Mouse (Mus musculus) stomach, embryonic 16.5 days (tissue): ENCODE measurements around the gene Hikeshi. TPM values are rescaled to one million over a fixed set of nuclear protein-coding genes. Genes with fewer than 3 reads are reported as not detected.
A peak's percentile ranks its signal among the peaks of the same experiment; 100 is the strongest.

Experiments used
- ATAC-seq: fragments of 200-750 bp; cut with Nextera tagmentation; 2 replicates; pipeline ENCODE4 v1.8.0; 2017; ENCODE audit warnings: moderate number of reproducible peaks, moderate TSS enrichment; ENCODE audit not compliant: insufficient read depth, low FRiP score
- H3K27ac ChIP-seq: fragments of 300-500 bp; sonication (generic); 2 replicates; pipeline ENCODE4 v1.5.1; 2014; ENCODE audit warnings: low read length
- H3K27me3 ChIP-seq: fragments of 300-500 bp; sonication (generic); 2 replicates; pipeline ENCODE4 v1.6.1; 2014; ENCODE audit warnings: low read length, control low read depth, mixed read lengths; ENCODE audit not compliant: control insufficient read depth, insufficient read depth
- H3K36me3 ChIP-seq: fragments of 300-500 bp; sonication (generic); 2 replicates; pipeline ENCODE4 v1.6.1; 2014; ENCODE audit warnings: low read length; ENCODE audit not compliant: control insufficient read depth, insufficient read depth
- H3K4me1 ChIP-seq: fragments of 300-500 bp; sonication (generic); 2 replicates; pipeline ENCODE4 v1.6.1; 2014; ENCODE audit warnings: low read length, control low read depth, mixed read lengths; ENCODE audit not compliant: control insufficient read depth, insufficient read depth
- H3K4me2 ChIP-seq: fragments of 300-500 bp; sonication (generic); 2 replicates; pipeline ENCODE4 v1.6.1; 2014; ENCODE audit warnings: low read depth, low read length, mixed read lengths
- H3K4me3 ChIP-seq: fragments of 300-500 bp; sonication (generic); replicated peaks from 2 replicates; pipeline ENCODE4 v1.5.1; 2014; ENCODE audit warnings: mild to moderate bottlenecking, low read length
- H3K9ac ChIP-seq: fragments of 300-500 bp; sonication (generic); 2 replicates; pipeline ENCODE4 v1.6.1; 2014; ENCODE audit warnings: low read length
- H3K9me3 ChIP-seq: fragments of 300-500 bp; sonication (generic); replicated peaks from 2 replicates; pipeline ENCODE4 v1.6.1; 2016; ENCODE audit warnings: low read length, control low read depth; ENCODE audit not compliant: control insufficient read depth
- WGBS: fragments of 180-500 bp; shearing (Covaris S2); extraction: QIAGEN DNeasy Blood & Tissue Kit; methylation state at CpG from one replicate; pipeline ENCODE4 v1.1.7; 2014; 5-methylcytosine and 5-hydroxymethylcytosine counted together
- polyA plus RNA-seq: library from polyadenylated mRNA; unstranded; fragments of >200 nt; fragmentation: Nextera tagmentation; extraction: Ambion mirVana; gene quantifications from 2 replicates; pipeline ENCODE4 v1.2.1, GENCODE M21; 2015

The Hikeshi gene
- polyA plus RNA-seq, 1 experiment from 2014 or later, result 132 TPM

DNA sequence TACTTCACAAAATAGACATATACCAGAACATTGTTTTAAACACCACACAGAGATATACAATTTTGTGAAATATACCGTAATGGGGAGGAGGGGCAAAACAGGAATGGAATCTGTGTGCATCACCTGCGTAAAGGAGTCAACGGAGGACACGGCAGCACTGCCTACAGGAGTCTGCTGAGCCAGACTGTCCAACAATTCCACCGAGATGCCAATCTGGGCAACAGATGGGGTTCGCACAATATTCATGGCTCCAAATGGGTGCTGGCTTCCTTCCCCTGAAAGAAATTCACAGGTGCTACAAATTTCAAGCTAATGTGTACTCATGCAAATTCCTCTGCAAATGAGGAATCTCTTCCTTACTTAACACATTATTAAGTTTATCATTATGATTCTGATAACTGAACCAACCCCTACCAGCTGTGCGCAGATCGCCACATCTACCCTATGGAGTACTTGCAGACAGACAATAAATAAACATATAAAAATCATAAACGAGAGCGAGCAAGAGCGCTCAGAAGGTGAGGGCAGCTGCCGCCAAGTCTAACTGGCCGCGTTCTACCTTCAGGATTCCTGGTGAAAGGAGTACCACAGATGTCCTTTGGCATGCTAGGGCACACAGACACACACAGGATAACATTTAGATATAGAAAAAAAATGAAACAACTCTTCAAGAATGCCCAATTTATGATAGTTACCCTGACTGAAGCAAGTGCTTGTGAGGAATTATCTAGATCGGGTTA is 17.4 kb downstream of the Hikeshi start:
- 94% methylated on average over 15 of the region's 15 CpGs for WGBS
- H3K4me2 ChIP-seq, result no peak overlapping the region
- H3K4me1 ChIP-seq, result no peaks in the 10 kb centered on the region
- no peak overlapping the region for H3K4me3 ChIP-seq
- no peak overlapping the region for H3K9ac ChIP-seq
- H3K36me3 ChIP-seq, result 0 out of 2 replicates have a peak, but pooled peaks cover 5% of the 10 kb centered on the region
- no peak for ATAC-seq
- H3K9me3 ChIP-seq, result no peaks in the 10 kb centered on the region
- H3K27me3 ChIP-seq, result no peaks in the 10 kb centered on the region
- no peak overlapping the region for H3K27ac ChIP-seq

- Histone ChIP-seq H3K27me3 (no peaks in the 10 kb centered on the region), H3K9me3 (no peaks in the 10 kb centered on the region), H3K4me2 (no peak overlapping the region), H3K4me3 (no peak overlapping the region), H3K27ac (no peak overlapping the region), H3K4me1 (no peaks in the 10 kb centered on the region), H3K36me3 (0 out of 2 replicates have a peak, but pooled peaks cover 5% of the 10 kb centered on the region), H3K9ac (no peak overlapping the region)
- WGBS, result 84% methylated on average over 4 of the region's 4 CpGs
- ATAC-seq, result no peak
These were observed 23.2 kb downstream of the Hikeshi start for GRCm38 (mm10) chr7:89917776-89918175.

GRCm38 (mm10) chr7:89916711-89917110 is 24.3 kb downstream of the Hikeshi start:
- Histone ChIP-seq H3K27me3 (no peaks in the 10 kb centered on the region), H3K4me2 (no peak overlapping the region), H3K4me1 (no peaks in the 10 kb centered on the region), H3K9me3 (no peaks in the 10 kb centered on the region), H3K9ac (no peak overlapping the region), H3K36me3 (0 out of 2 replicates have a peak, but pooled peaks cover 5% of the 10 kb centered on the region), H3K27ac (no peak overlapping the region), H3K4me3 (no peak overlapping the region)
- no peak for ATAC-seq
- WGBS, result 87% methylated on average over 5 of the region's 5 CpGs

DNA sequence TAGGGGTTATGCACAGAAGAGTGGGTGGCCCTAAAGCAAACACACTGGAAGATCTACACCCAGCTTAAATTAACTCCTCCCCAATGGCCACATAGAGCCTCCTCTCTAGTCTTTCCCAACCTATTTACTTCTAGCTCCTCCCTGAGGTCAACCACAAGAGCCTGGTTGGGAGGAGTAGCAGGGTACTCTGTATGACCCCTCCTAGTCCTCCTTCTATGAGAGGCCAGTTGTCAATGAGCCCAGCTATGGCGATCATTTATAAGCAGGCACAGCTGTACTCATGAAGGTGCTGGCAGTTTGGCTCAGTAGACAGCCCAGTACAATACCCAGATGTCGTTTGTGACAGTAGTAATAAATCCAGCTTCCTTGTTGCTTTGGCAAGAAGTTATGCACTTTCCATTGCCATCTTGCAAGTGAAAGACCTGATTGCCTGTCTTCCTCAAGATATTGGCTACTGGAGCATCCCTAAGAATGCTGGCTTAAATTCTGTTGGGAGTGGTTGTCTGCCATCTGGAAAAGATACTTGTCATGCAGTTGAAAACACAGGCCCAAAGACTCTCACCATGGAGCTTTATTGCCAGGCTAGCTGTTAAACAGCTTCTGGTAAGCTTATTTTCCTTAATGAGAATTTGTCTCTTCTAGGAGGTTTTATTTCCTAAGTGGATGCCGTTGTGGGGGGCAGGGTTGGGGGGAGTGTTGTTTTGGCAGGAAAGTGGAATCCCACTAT is 27.4 kb downstream of the Hikeshi start:
- peak; percentile 47 for ATAC-seq
- H3K36me3 ChIP-seq, result no peaks in the 10 kb centered on the region
- H3K9me3 ChIP-seq, result no peaks in the 10 kb centered on the region
- H3K4me1 ChIP-seq, result no peaks in the 10 kb centered on the region; the same call in 1 of the 2 replicates
- 86% methylated on average over 3 of the region's 3 CpGs for WGBS
- H3K27ac ChIP-seq, result no peak overlapping the region
- H3K27me3 ChIP-seq, result no peaks in the 10 kb centered on the region
- no peak overlapping the region for H3K4me2 ChIP-seq
- H3K9ac ChIP-seq, result no peak overlapping the region
- no peak overlapping the region for H3K4me3 ChIP-seq

DNA sequence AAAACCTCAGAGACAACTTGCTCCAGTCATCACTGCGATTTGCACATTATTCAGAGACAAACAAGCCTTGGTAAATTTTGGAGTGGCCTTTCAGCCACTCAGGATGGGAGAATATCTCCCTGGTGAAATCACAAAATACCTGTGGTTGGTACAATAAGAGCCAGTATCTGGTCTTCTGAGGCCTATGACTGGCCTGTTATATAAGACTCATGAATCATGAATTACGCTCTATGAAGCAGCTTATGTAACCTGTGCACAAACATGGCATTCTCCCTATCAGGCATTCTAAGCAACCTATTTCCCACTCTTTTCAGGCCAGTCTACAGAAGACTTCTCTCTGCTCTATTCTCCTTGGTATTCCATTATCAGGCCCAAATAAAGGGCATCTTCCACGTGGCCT is 28.6 kb downstream of the Hikeshi start:
- Histone ChIP-seq H3K36me3 (no peaks in the 10 kb centered on the region), H3K9ac (no peak overlapping the region), H3K27me3 (no peaks in the 10 kb centered on the region), H3K9me3 (no peaks in the 10 kb centered on the region), H3K4me3 (no peak overlapping the region), H3K4me1 (no peaks in the 10 kb centered on the region; the same call in 1 of the 2 replicates), H3K27ac (no peak overlapping the region), H3K4me2 (no peak overlapping the region)
- WGBS, result 86% methylated on average over 3 of the region's 3 CpGs
- ATAC-seq, result no peak

DNA sequence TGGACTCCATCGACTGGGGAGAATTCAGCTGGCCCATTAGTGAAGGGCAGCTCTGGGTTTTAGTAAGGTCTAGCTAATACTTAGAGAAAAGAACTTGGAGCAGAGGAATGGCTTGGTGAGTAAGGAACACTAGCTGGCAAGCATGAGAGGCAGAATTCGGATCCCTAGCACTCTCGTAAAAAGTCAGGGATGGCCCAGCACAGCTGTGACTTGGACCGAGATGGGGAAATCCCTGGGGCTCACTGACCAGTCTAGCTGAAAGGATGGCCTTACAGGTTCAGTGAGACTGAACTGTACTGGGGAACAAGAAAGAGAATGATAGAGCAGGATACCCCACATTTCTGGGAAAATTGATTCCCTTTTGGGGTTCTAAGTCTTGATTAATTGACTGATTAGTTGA is 31.3 kb downstream of the Hikeshi start:
- H3K4me1 ChIP-seq, result no peaks in the 10 kb centered on the region; the same call in 1 of the 2 replicates

DNA sequence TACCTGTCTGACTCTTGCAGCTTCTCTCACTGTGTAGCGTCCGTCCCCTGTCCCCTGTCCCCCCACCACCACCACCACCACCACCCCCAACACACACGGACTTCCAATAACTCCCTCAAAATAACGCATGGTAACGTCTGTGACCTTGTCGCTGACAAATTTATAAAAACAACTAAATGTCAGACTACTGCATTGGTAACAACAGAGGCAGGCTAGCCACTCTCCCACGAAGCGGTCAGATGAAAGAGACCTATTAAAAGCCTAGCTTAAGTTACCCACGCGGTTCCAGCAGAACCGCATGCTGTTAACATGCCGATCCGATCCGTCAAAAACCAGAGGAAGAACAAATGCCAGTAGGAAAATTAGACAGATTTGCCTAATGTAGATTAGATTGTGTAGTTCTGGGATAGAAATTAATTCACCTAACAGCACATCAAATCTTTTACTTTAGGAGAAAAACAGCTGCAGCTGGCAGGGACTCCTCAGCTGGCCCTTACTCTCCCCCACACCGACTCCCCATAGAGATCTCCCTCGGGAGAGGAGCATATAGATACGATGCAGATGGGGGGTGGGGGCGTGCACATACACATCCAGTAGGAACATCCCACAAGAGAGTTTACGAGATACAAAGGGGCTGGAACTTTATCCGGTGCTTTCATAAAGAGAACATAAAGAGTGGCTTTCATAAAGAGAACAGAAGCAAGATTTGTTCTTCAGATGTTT is 31.9 kb downstream of the Hikeshi start:
- ATAC-seq, result no peak
- no peaks in the 10 kb centered on the region for H3K27me3 ChIP-seq
- H3K4me3 ChIP-seq, result no peak overlapping the region
- no peak overlapping the region for H3K27ac ChIP-seq
- H3K9me3 ChIP-seq, result no peaks in the 10 kb centered on the region
- no peaks in the 10 kb centered on the region for H3K36me3 ChIP-seq
- no peak overlapping the region for H3K4me2 ChIP-seq
- H3K9ac ChIP-seq, result no peak overlapping the region
- 70% methylated on average over 20 of the region's 20 CpGs for WGBS
- no peaks in the 10 kb centered on the region; the same call in 1 of the 2 replicates for H3K4me1 ChIP-seq

More for the DNA sequence above, 31.3 kb downstream of the Hikeshi start:
- Histone ChIP-seq H3K9ac (no peak overlapping the region), H3K4me3 (no peak overlapping the region), H3K27me3 (no peaks in the 10 kb centered on the region), H3K9me3 (no peaks in the 10 kb centered on the region), H3K4me2 (no peak overlapping the region), H3K27ac (no peak overlapping the region), H3K36me3 (no peaks in the 10 kb centered on the region)
- ATAC-seq, result no peak
- WGBS, result 81% methylated on average over 4 of the region's 4 CpGs

GRCm38 (mm10) chr7:89908421-89908820 is 32.6 kb downstream of the Hikeshi start:
- no peak for ATAC-seq
- no peaks in the 10 kb centered on the region for H3K36me3 ChIP-seq
- H3K4me2 ChIP-seq, result no peak overlapping the region
- WGBS, result 42% methylated on average over 7 of the region's 7 CpGs
- no peaks in the 10 kb centered on the region for H3K9me3 ChIP-seq
- H3K4me3 ChIP-seq, result no peak overlapping the region
- no peak overlapping the region for H3K27ac ChIP-seq
- no peaks in the 10 kb centered on the region for H3K27me3 ChIP-seq
- no peak overlapping the region for H3K9ac ChIP-seq
- H3K4me1 ChIP-seq, result peaks cover 1% of the 10 kb centered on the region; the same call in 1 of the 2 replicates

GRCm38 (mm10) chr7:89907950-89908349 is 33.1 kb downstream of the Hikeshi start:
- no peaks in the 10 kb centered on the region for H3K9me3 ChIP-seq
- peak; percentile 56; the same call in 1 of the 2 replicates for ATAC-seq
- no peak overlapping the region for H3K4me3 ChIP-seq
- WGBS, result 21% methylated on average over 8 of the region's 8 CpGs
- H3K4me1 ChIP-seq, result peaks cover 3% of the 10 kb centered on the region; the same call in 1 of the 2 replicates
- H3K4me2 ChIP-seq, result no peak overlapping the region
- no peaks in the 10 kb centered on the region for H3K27me3 ChIP-seq
- H3K9ac ChIP-seq, result no peak overlapping the region
- H3K27ac ChIP-seq, result no peak overlapping the region
- H3K36me3 ChIP-seq, result no peaks in the 10 kb centered on the region
